Mouse (Mus musculus) intestine, embryonic 16.5 days (tissue): ENCODE measurements around the gene Lpar2. TPM values are rescaled to one million over a fixed set of nuclear protein-coding genes. Genes with fewer than 3 reads are reported as not detected.

Source experiments
- ATAC-seq: fragments of 200-750 bp; cut with Nextera tagmentation; 2 replicates; pipeline ENCODE4 v1.8.0; 2017; ENCODE audit warnings: moderate TSS enrichment, moderate library complexity
- H3K27ac ChIP-seq: fragments of 300-500 bp; sonication (generic); 2 replicates; pipeline ENCODE4 v1.5.1; 2014; ENCODE audit warnings: mild to moderate bottlenecking, low read length
- H3K27me3 ChIP-seq: fragments of 300-500 bp; sonication (generic); replicated peaks from 2 replicates; pipeline ENCODE4 v1.6.1; 2014; ENCODE audit warnings: low read length, control low read depth, mixed read lengths; ENCODE audit not compliant: control insufficient read depth, insufficient read depth
- H3K36me3 ChIP-seq: fragments of 300-500 bp; sonication (generic); 2 replicates; pipeline ENCODE4 v1.6.1; 2014; ENCODE audit warnings: low read length, control low read depth; ENCODE audit not compliant: control insufficient read depth, insufficient read depth
- H3K4me1 ChIP-seq: fragments of 300-500 bp; sonication (generic); 2 replicates; pipeline ENCODE4 v1.6.1; 2014; ENCODE audit warnings: low read length, control low read depth, mixed read lengths; ENCODE audit not compliant: control insufficient read depth, insufficient read depth
- H3K4me2 ChIP-seq: fragments of 300-500 bp; sonication (generic); 2 replicates; pipeline ENCODE4 v1.6.1; 2014; ENCODE audit warnings: low read depth, low read length, control low read depth
- H3K4me3 ChIP-seq: fragments of 300-500 bp; sonication (generic); 2 replicates; pipeline ENCODE4 v1.5.1; 2014; ENCODE audit warnings: mild to moderate bottlenecking, low read length
- H3K9ac ChIP-seq: fragments of 300-500 bp; sonication (generic); 2 replicates; pipeline ENCODE4 v1.6.1; 2014; ENCODE audit warnings: low read depth, low read length
- H3K9me3 ChIP-seq: fragments of 300-500 bp; sonication (generic); 2 replicates; pipeline ENCODE4 v1.6.1; 2016; ENCODE audit warnings: low read length, control low read depth; ENCODE audit not compliant: control insufficient read depth
- WGBS: fragments of 180-500 bp; shearing (Covaris S2); extraction: QIAGEN DNeasy Blood & Tissue Kit; methylation state at CpG from one replicate; pipeline ENCODE4 v1.1.7; 2014; 5-methylcytosine and 5-hydroxymethylcytosine counted together
- polyA plus RNA-seq: library from polyadenylated mRNA; unstranded; fragments of >200 nt; fragmentation: Nextera tagmentation; extraction: Ambion mirVana; gene quantifications from 2 replicates; pipeline ENCODE4 v1.2.1, GENCODE M21; 2015

Lpar2 gene
- polyA plus RNA-seq, 1 experiment from 2014 or later = 0.32 TPM

- Histone ChIP-seq H3K4me1 (no peaks in the 10 kb centered on the region), H3K36me3 (no peaks in the 10 kb centered on the region), H3K4me3 (no peak overlapping the region), H3K27ac (no peak overlapping the region), H3K9ac (no peak overlapping the region), H3K9me3 (no peaks in the 10 kb centered on the region), H3K27me3 (no peaks in the 10 kb centered on the region), H3K4me2 (no peak overlapping the region)
- ATAC-seq = no peak
- WGBS = 37% methylated on average over 3 of the region's 3 CpGs
Measured at GRCm38 (mm10) chr8:69849899-69850298, 27.7 kb downstream of the Lpar2 start.

GRCm38 (mm10) chr8:69850926-69851506 lies 28.8 kb downstream of the Lpar2 start:
- H3K9me3 ChIP-seq = no peaks in the 10 kb centered on the region
- no peaks in the 10 kb centered on the region for H3K27me3 ChIP-seq
- ATAC-seq = no peak
- no peak overlapping the region for H3K27ac ChIP-seq
- WGBS = 77% methylated on average over 7 of the region's 7 CpGs
- H3K36me3 ChIP-seq = no peaks in the 10 kb centered on the region
- H3K4me2 ChIP-seq = no peak overlapping the region
- H3K4me3 ChIP-seq = no peak overlapping the region
- H3K4me1 ChIP-seq = no peaks in the 10 kb centered on the region
- H3K9ac ChIP-seq = no peak overlapping the region

- Histone ChIP-seq H3K27me3 (no peaks in the 10 kb centered on the region), H3K36me3 (no peaks in the 10 kb centered on the region), H3K4me1 (no peaks in the 10 kb centered on the region), H3K9me3 (no peaks in the 10 kb centered on the region), H3K9ac (no peak overlapping the region), H3K4me2 (no peak overlapping the region), H3K27ac (no peak overlapping the region), H3K4me3 (no peak overlapping the region)
- no peak for ATAC-seq
- 91% methylated on average over 10 of the region's 10 CpGs for WGBS
Measured at GRCm38 (mm10) chr8:69853869-69854268, 31.6 kb downstream of the Lpar2 start.

GRCm38 (mm10) chr8:69860807-69861206 lies 38.6 kb downstream of the Lpar2 start:
- Histone ChIP-seq H3K4me2 (no peak overlapping the region), H3K4me1 (no peaks in the 10 kb centered on the region), H3K27me3 (no peaks in the 10 kb centered on the region), H3K36me3 (no peaks in the 10 kb centered on the region), H3K9me3 (no peaks in the 10 kb centered on the region), H3K9ac (no peak overlapping the region), H3K4me3 (no peak overlapping the region), H3K27ac (no peak overlapping the region)
- WGBS = 62% methylated on average over 4 of the region's 4 CpGs
- no peak for ATAC-seq

GRCm38 (mm10) chr8:69861251-69861650 lies 39.0 kb downstream of the Lpar2 start:
- no peaks in the 10 kb centered on the region for H3K36me3 ChIP-seq
- no peak overlapping the region for H3K27ac ChIP-seq
- no peak overlapping the region for H3K4me3 ChIP-seq
- H3K4me2 ChIP-seq = no peak overlapping the region
- no peak overlapping the region for H3K9ac ChIP-seq
- 58% methylated on average over 2 of the region's 2 CpGs for WGBS
- ATAC-seq = no peak
- no peaks in the 10 kb centered on the region for H3K4me1 ChIP-seq
- H3K27me3 ChIP-seq = no peaks in the 10 kb centered on the region
- no peaks in the 10 kb centered on the region for H3K9me3 ChIP-seq

GRCm38 (mm10) chr8:69863387-69864020 lies 41.3 kb downstream of the Lpar2 start:
- no peaks in the 10 kb centered on the region for H3K9me3 ChIP-seq
- no peak for ATAC-seq
- H3K27ac ChIP-seq = no peak overlapping the region
- no peak overlapping the region for H3K9ac ChIP-seq
- no peak overlapping the region for H3K4me3 ChIP-seq
- H3K36me3 ChIP-seq = no peaks in the 10 kb centered on the region
- H3K4me2 ChIP-seq = no peak overlapping the region
- no peaks in the 10 kb centered on the region for H3K4me1 ChIP-seq
- H3K27me3 ChIP-seq = no peaks in the 10 kb centered on the region
- WGBS = 80% methylated on average over 5 of the region's 5 CpGs

DNA sequence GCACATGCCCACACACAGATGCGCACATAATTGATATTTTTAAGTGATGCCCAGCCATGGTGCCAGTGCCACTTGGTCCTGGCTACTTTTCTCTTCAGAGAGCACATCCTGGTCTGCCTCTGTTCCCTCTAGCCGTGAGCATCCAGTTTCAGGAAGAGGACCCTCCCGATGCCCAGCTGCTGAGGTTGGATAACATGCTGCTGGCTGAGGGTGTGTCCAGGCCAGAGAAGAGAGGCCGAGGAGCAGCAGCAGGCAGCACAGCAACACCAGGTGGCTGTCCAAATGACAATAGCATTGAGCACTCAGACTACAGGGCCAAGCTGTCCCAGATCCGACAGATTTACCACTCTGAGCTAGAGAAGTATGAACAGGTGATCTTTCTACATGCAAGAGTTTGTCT lies 42.0 kb downstream of the Lpar2 start:
- no peak for ATAC-seq
- 70% methylated on average over 5 of the region's 5 CpGs for WGBS
- no peak overlapping the region for H3K27ac ChIP-seq
- no peak overlapping the region for H3K4me2 ChIP-seq
- H3K9ac ChIP-seq = no peak overlapping the region
- H3K9me3 ChIP-seq = no peaks in the 10 kb centered on the region
- no peak overlapping the region for H3K4me3 ChIP-seq
- no peaks in the 10 kb centered on the region for H3K36me3 ChIP-seq
- no peaks in the 10 kb centered on the region for H3K27me3 ChIP-seq
- no peaks in the 10 kb centered on the region for H3K4me1 ChIP-seq

DNA sequence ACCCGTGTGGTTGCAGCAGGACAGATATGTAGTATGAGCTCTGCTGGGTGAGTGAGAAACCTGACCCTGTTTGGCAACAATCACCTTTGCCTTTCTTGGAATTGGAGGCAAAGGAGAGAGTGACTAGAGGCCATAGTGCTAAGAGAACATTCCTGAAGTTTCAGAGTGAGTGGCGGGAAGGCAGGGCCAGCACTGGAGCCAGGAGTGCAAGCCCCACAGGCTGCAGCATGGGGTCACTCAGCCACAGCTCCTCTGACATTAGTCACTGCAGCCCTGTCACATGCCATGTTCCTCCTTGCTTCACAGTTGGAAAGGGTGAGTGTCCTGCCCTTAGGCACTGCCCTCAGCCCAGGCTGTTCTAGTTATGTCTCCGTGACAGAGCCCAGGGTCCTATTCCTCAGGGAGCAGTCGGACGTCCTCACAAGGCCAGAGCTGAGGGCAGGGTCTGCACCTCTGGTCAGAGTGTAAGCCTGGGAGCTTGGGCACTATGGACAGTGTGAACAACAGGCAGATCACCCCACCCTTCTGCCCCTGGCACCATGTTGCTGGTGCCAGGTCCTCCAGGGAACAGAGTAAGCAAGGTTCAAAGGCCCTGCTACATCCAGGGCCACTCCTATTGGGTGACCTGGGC lies 45.6 kb downstream of the Lpar2 start:
- no peak for ATAC-seq

DNA sequence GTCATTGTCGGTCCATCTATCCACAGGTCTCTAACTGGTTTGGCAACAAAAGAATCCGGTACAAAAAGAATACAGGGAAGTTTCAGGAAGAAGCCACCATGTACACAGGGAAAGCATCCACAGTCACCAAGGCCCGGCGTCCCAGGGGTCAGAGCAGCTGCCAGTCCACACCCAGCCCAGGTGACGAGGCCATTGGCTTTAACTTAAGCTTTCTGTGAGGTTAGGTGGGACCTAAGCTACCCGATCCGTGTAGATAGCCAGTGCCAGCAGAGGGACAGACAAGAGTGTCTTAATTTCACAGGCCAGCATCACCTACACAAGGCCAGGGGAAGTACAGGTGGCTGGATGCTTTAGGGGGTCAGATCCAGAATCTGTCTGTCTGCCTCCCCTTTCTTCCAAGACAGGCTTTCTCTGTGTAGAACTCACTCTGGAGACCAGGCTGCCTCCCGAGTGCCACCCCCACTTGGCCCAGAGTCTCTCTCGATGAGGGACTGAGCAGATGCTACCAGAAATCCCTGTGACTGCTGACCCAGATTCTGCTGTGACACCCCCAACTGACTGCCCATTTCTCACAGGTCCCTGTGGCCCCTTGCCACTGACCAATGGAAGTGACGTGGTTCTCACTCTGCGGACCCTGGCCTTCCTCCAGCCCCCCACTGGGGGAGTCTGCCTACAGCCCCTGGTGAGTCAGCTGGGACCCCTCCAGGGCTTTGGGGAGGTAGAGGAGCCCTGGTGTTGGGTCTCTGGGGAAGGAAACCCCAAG lies 48.0 kb downstream of the Lpar2 start:
- no peaks in the 10 kb centered on the region for H3K27me3 ChIP-seq
- H3K36me3 ChIP-seq = no peaks in the 10 kb centered on the region
- ATAC-seq = no peak
- H3K4me3 ChIP-seq = no peak overlapping the region
- H3K4me1 ChIP-seq = no peaks in the 10 kb centered on the region
- 78% methylated on average over 11 of the region's 11 CpGs for WGBS
- no peak overlapping the region for H3K4me2 ChIP-seq
- H3K9me3 ChIP-seq = no peaks in the 10 kb centered on the region
- H3K9ac ChIP-seq = no peak overlapping the region
- H3K27ac ChIP-seq = no peak overlapping the region

More for the DNA sequence above, 45.6 kb downstream of the Lpar2 start:
- H3K36me3 ChIP-seq = no peaks in the 10 kb centered on the region
- H3K27ac ChIP-seq = no peak overlapping the region
- H3K9me3 ChIP-seq = no peaks in the 10 kb centered on the region
- no peaks in the 10 kb centered on the region for H3K4me1 ChIP-seq
- no peak overlapping the region for H3K4me2 ChIP-seq
- 81% methylated on average over 5 of the region's 5 CpGs for WGBS
- H3K9ac ChIP-seq = no peak overlapping the region
- no peak overlapping the region for H3K4me3 ChIP-seq
- no peaks in the 10 kb centered on the region for H3K27me3 ChIP-seq
